Mouse (Mus musculus): ENCODE data around the gene Zfhx3. TPM values are rescaled to one million over a fixed set of nuclear protein-coding genes. Genes with fewer than 3 reads are reported as not detected.
A peak's percentile ranks its signal among the peaks of the same experiment; 100 is the strongest.

The Zfhx3 gene
- polyA plus RNA-seq, 1 experiment from 2014 or later, result 34.7 TPM

DNA sequence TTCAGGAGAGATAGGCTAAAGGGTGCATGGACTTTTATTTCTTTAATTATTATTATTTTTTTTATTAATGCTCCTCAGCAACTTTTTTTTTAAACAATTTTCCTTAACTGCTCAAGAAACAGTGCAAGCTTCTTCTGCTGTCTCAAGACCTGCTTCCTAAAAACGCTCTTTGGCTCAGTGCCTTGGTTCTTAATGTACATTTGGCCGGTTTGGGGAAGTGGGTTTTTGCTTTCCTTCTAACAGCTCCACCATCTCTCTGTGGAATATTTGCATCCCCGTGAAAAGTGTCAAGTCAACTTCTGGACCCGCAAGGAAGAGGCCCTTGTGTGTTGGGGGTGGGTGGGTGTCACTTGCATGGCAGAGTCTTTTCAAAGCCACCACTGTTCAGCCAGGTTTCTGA lies 778.4 kb downstream of the Zfhx3 start:
- Histone ChIP-seq H3K27ac (no peak overlapping the region), H3K4me2 (replicated peaks) (peak overlapping the region; percentile 92), H3K9me3 (ENCODE audit: control insufficient read depth, low read length) (no peaks in the 10 kb centered on the region), H3K4me1 (replicated peaks; ENCODE audit: control insufficient read depth, insufficient read depth, low read length) (peaks cover 62% of the 10 kb centered on the region), H3K4me3 (replicated peaks; ENCODE audit: low read length) (no peak overlapping the region), H3K27me3 (ENCODE audit: control insufficient read depth, insufficient read depth, low read length) (peaks cover 64% of the 10 kb centered on the region), H3K36me3 (replicated peaks; ENCODE audit: control insufficient read depth, insufficient read depth) (no peaks in the 10 kb centered on the region), H3K9ac (no peak overlapping the region)
- 64% methylated on average over 4 of the region's 4 CpGs for WGBS
- ATAC-seq (ENCODE audit: low FRiP score), result no peak
- DNase-seq (ENCODE audit: low spot score), result no peak

DNA sequence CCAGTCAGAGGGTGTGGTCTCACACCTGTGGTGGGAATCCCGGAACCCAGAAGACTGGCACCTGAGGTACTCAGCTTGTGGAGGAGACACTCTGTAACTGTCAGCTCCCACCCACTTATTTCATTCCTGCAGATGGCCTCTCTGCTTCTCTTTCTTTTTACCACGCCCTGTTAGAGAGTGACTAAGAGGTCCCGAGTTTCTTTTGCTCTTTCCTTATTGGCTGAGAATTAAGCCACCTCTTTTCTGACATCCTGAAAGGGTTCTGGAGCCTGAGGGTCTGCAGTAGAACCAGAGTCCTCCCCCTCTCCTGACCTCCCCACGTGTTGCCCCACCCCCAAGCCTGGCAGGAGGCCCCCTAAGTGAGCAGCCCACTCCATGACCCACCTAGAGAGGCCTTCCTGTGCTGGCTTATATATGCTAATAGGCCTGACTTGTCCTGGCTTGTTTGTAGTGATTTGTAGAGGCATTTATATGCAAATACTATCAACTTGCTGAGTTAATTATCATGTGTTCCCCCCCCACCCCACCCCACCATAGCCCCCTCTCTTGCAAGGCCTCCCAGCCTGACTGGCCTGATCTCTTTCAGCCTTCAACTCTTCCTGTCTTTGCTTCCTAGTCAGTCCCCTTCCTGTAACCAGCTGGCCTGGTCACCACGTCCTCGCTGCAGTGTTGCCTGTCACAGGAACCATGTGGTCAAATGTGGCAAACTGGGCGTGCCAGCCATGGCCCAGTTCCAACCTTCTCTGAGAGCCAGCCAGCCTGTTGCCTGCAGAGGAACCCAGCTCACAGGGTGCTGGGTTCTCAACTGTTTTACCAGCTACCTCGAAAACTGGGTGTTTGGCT lies 780.4 kb downstream of the Zfhx3 start:
- ATAC-seq (ENCODE audit: low FRiP score) (0 out of 2 replicates have a peak, but pooled peaks have one; percentile 57), DNase-seq (ENCODE audit: low spot score) (peak; percentile 63)
- Histone ChIP-seq H3K9ac (no peak overlapping the region), H3K36me3 (replicated peaks; ENCODE audit: control insufficient read depth, insufficient read depth) (no peaks in the 10 kb centered on the region), H3K27me3 (ENCODE audit: control insufficient read depth, insufficient read depth, low read length) (peaks cover 48% of the 10 kb centered on the region), H3K4me1 (replicated peaks; ENCODE audit: control insufficient read depth, insufficient read depth, low read length) (peaks cover 63% of the 10 kb centered on the region), H3K4me3 (replicated peaks; ENCODE audit: low read length) (no peak overlapping the region), H3K4me2 (replicated peaks) (peak overlapping the region; percentile 7; the same call in 1 of the 2 replicates), H3K27ac (no peak overlapping the region), H3K9me3 (ENCODE audit: control insufficient read depth, low read length) (no peaks in the 10 kb centered on the region)
- 6% methylated on average over 8 of the region's 8 CpGs for WGBS

DNA sequence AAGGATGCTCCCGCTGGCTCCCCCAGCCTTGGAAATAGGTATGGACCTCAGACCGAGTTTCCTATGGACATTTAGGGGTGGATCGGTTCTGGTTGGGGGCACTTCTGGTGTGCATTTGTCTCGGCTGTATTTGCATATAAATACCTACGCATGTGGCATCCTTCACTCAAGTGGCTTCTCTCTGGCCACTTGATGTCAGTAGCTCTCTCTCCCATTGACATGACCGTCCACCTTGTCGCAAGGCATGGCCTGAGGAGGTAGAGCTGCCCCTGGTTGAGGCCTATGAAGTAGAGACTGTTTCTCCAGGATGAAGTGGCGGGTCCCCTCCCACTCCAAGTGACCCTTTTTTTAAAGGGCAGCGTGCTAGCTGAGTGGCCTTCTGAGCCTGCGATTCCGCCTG lies 781.2 kb downstream of the Zfhx3 start:
- no peak for ATAC-seq (ENCODE audit: low FRiP score)
- 0 out of 2 replicates have a peak overlapping the region, but pooled peaks have one; percentile 7 for H3K4me2 ChIP-seq (replicated peaks)
- H3K27me3 ChIP-seq (ENCODE audit: control insufficient read depth, insufficient read depth, low read length), result peaks cover 41% of the 10 kb centered on the region

DNA sequence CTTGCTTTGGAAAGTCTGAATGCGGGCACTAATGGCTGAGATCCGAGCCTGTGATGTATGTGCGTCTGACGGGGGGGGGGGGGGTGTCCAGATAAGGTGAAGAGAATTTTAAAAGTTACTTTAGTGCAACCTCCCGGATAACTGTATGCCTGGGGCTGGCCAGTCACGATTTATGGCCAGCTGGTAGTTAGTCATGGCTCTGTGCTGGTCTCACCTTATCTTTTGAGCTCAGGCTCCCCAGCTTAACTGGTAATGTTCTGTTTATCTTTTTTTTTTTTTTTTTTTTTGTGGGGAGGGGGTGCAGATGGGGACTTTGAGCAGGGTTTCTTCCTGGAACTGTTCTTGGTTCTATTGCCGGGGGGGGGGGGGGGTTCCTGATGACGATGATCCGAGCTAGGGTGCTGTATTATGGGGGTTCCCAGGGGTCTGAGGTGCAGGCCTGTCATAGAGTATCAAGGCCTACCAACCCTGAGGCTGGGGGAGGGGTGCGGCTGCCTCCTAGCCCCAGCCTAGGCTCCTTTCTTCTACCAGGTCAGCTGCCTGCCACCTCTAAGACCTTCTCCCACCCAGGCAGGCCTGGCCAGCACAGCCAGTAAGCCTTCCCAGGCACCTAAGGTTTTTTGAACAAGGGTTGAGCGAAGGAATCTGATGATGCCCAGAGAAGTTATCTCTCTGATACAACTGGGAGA lies 782.5 kb downstream of the Zfhx3 start:
- Histone ChIP-seq H3K9me3 (ENCODE audit: control insufficient read depth, low read length) (no peaks in the 10 kb centered on the region), H3K27me3 (ENCODE audit: control insufficient read depth, insufficient read depth, low read length) (peaks cover 30% of the 10 kb centered on the region), H3K27ac (no peak overlapping the region), H3K4me1 (replicated peaks; ENCODE audit: control insufficient read depth, insufficient read depth, low read length) (peaks cover 64% of the 10 kb centered on the region), H3K9ac (no peak overlapping the region), H3K4me3 (replicated peaks; ENCODE audit: low read length) (no peak overlapping the region), H3K36me3 (replicated peaks; ENCODE audit: control insufficient read depth, insufficient read depth) (no peaks in the 10 kb centered on the region), H3K4me2 (replicated peaks) (no peak overlapping the region)
- ATAC-seq (ENCODE audit: low FRiP score) (no peak), DNase-seq (ENCODE audit: low spot score) (no peak)
- WGBS, result 31% methylated on average over 11 of the region's 11 CpGs

More for the DNA sequence above, 781.2 kb downstream of the Zfhx3 start:
- no peak overlapping the region for H3K27ac ChIP-seq
- no peak overlapping the region for H3K4me3 ChIP-seq (replicated peaks; ENCODE audit: low read length)
- no peak overlapping the region for H3K9ac ChIP-seq
- no peak for DNase-seq (ENCODE audit: low spot score)
- 30% methylated on average over 11 of the region's 11 CpGs for WGBS
- H3K4me1 ChIP-seq (replicated peaks; ENCODE audit: control insufficient read depth, insufficient read depth, low read length), result peaks cover 58% of the 10 kb centered on the region
- H3K9me3 ChIP-seq (ENCODE audit: control insufficient read depth, low read length), result no peaks in the 10 kb centered on the region
- no peaks in the 10 kb centered on the region for H3K36me3 ChIP-seq (replicated peaks; ENCODE audit: control insufficient read depth, insufficient read depth)

DNA sequence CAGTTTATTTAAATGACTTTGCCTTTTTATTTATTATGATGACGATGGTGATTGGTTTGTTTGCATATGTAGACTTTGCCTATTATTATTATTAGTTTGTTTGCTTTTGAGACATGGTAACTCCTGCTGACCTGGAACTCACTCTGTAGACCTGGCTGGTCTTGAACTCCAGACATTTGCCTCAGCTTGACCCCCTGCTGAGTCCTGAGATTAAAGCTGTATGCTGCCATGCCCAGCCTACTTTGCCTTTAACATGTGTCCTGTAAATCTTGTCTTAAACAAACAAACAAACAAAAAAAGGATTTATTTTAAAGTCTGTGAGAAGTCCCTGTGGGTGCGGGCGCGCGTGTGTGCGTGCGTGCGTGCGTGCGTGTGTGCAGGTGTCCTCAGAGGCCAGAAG lies 783.2 kb downstream of the Zfhx3 start:
- no peaks in the 10 kb centered on the region for H3K36me3 ChIP-seq (replicated peaks; ENCODE audit: control insufficient read depth, insufficient read depth)
- no peak overlapping the region for H3K4me3 ChIP-seq (replicated peaks; ENCODE audit: low read length)
- H3K27ac ChIP-seq, result no peak overlapping the region
- DNase-seq (ENCODE audit: low spot score) (no peak), ATAC-seq (ENCODE audit: low FRiP score) (no peak)
- H3K9ac ChIP-seq, result no peak overlapping the region
- H3K9me3 ChIP-seq (ENCODE audit: control insufficient read depth, low read length), result no peaks in the 10 kb centered on the region
- H3K4me1 ChIP-seq (replicated peaks; ENCODE audit: control insufficient read depth, insufficient read depth, low read length), result peaks cover 62% of the 10 kb centered on the region
- no peak overlapping the region for H3K4me2 ChIP-seq (replicated peaks)
- WGBS, result 49% methylated on average over 10 of the region's 10 CpGs
- peaks cover 24% of the 10 kb centered on the region for H3K27me3 ChIP-seq (ENCODE audit: control insufficient read depth, insufficient read depth, low read length)

DNA sequence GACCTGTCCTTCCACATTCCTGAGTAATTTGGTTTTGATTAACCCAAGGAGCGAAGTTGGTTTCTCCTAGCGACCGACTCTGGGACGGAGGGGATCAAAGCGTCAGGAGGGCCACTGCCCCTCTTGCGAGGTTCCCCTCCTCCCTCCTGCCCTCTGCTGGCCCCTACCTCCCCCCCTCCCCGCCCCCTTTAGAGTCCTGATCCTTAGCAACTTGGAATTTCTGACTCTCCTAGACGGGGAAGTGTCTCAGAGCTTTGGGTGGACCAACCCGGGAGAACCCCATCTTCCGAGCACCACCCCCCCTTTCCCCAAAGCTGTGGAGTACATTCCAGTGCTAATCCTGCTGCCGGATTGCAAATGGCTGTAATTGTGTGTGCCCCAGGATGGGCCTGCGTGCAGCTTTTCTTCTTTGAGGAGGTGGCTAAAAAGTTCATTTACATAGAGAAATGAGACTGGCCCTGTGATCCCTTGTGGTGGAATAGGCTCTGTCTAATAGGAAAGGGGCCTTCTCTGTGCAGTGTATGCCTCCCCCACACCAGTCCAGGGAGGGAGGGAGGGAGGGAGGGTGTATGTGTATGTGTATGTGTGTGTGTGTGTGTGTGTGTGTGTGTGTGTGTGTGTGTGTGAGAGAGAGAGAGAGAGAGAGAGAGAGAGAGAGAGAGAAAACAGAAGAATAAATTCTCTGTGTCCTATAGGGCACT lies 784.2 kb downstream of the Zfhx3 start:
- Histone ChIP-seq H3K4me1 (replicated peaks; ENCODE audit: control insufficient read depth, insufficient read depth, low read length) (peaks cover 62% of the 10 kb centered on the region), H3K27ac (no peak overlapping the region), H3K27me3 (ENCODE audit: control insufficient read depth, insufficient read depth, low read length) (peaks cover 18% of the 10 kb centered on the region), H3K36me3 (replicated peaks; ENCODE audit: control insufficient read depth, insufficient read depth) (no peaks in the 10 kb centered on the region), H3K9ac (no peak overlapping the region), H3K9me3 (ENCODE audit: control insufficient read depth, low read length) (no peaks in the 10 kb centered on the region), H3K4me3 (replicated peaks; ENCODE audit: low read length) (no peak overlapping the region), H3K4me2 (replicated peaks) (peak overlapping the region; percentile 25; the same call in 1 of the 2 replicates)
- 3% methylated on average over 12 of the region's 12 CpGs for WGBS
- DNase-seq (ENCODE audit: low spot score) (no peak), ATAC-seq (ENCODE audit: low FRiP score) (0 out of 2 replicates have a peak, but pooled peaks have one; percentile 38)

DNA sequence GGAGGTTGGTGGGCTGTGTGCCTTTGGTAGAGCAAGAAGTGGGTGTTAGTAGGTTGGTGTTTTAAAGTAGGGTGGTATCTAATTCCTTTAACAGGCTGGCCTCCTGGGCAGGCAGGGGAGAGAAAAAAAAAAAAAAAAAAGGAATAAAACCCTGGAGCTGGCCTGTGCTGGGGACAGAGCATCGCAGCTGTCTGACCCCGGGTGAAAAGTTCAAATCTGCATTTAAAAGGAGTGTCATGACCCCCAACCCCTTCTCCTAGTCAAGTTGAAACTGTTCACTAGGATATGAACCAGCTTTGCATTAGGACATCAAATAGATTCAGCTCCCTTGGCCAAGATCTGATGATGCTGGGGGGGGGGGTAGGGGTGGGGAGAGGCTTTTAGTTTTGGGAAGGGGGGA lies 786.7 kb downstream of the Zfhx3 start:
- H3K4me1 ChIP-seq (replicated peaks; ENCODE audit: control insufficient read depth, insufficient read depth, low read length), result peaks cover 65% of the 10 kb centered on the region
- no peak for ATAC-seq (ENCODE audit: low FRiP score)
- 6% methylated on average over 2 of the region's 2 CpGs for WGBS

DNA sequence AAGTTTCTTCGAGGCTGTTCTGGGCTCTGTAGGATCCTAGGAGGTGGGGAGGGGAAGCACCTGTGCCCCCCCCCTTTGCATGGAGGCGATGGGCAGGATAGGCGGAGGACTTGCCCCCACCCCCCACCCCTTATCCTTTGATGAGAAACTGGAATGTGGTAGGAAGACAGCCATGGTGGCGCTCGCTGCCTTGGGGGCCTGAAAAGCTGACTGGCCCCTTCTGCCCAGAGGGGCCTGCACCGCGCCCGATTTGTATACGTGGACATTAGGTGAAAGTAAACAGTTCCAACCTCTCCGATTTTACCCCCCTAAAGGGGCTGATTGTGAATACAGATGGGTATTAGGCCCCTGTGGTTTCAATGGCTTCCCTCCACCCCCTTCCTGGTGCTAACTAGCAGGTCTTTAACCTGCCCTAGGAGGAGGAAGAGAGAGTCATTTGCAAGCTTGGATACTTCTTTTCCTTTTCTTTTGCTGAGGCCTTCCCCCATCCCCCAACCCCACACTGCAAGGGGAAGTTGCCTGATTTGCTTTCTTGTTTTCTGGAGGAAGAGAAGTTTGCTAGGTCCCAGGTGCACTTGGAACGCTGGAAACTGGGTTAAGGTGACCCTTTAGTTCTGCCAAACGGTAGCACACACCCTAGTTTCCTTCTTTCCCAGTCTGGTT lies 787.4 kb downstream of the Zfhx3 start:
- peaks cover 60% of the 10 kb centered on the region for H3K4me1 ChIP-seq (replicated peaks; ENCODE audit: control insufficient read depth, insufficient read depth, low read length)
- no peak for DNase-seq (ENCODE audit: low spot score)

More for the DNA sequence above, 786.7 kb downstream of the Zfhx3 start:
- H3K4me2 ChIP-seq (replicated peaks), result no peak overlapping the region
- no peaks in the 10 kb centered on the region for H3K9me3 ChIP-seq (ENCODE audit: control insufficient read depth, low read length)
- no peak overlapping the region for H3K4me3 ChIP-seq (replicated peaks; ENCODE audit: low read length)
- H3K27me3 ChIP-seq (ENCODE audit: control insufficient read depth, insufficient read depth, low read length), result peaks cover 11% of the 10 kb centered on the region
- H3K36me3 ChIP-seq (replicated peaks; ENCODE audit: control insufficient read depth, insufficient read depth), result no peaks in the 10 kb centered on the region
- no peak overlapping the region for H3K9ac ChIP-seq
- no peak overlapping the region for H3K27ac ChIP-seq
- DNase-seq (ENCODE audit: low spot score), result no peak

More for the DNA sequence above, 787.4 kb downstream of the Zfhx3 start:
- no peak overlapping the region for H3K4me2 ChIP-seq (replicated peaks)
- H3K9me3 ChIP-seq (ENCODE audit: control insufficient read depth, low read length), result no peaks in the 10 kb centered on the region
- H3K36me3 ChIP-seq (replicated peaks; ENCODE audit: control insufficient read depth, insufficient read depth), result no peaks in the 10 kb centered on the region
- H3K27ac ChIP-seq, result no peak overlapping the region
- peaks cover 4% of the 10 kb centered on the region; the same call in 1 of the 2 replicates for H3K27me3 ChIP-seq (ENCODE audit: control insufficient read depth, insufficient read depth, low read length)
- 14% methylated on average over 10 of the region's 12 CpGs for WGBS
- ATAC-seq (ENCODE audit: low FRiP score), result no peak
- H3K9ac ChIP-seq, result no peak overlapping the region
- no peak overlapping the region for H3K4me3 ChIP-seq (replicated peaks; ENCODE audit: low read length)

Data from hindbrain, embryonic 14.5 days (tissue).